Mouse (Mus musculus) erythroblast, embryonic 14.5 days (primary cell): ENCODE measurements around the gene Iqcd.

Experiments
- GATA1 ChIP-seq: IDR thresholded peaks from 2 replicates; pipeline ENCODE4 v1.6.1; 2012; ENCODE audit warnings: low read length, inconsistent platforms, mixed read lengths
- TAL1 ChIP-seq: IDR thresholded peaks from 3 replicates; pipeline ENCODE4 v1.6.1; 2012; ENCODE audit warnings: low read length, inconsistent platforms, mixed read lengths

DNA sequence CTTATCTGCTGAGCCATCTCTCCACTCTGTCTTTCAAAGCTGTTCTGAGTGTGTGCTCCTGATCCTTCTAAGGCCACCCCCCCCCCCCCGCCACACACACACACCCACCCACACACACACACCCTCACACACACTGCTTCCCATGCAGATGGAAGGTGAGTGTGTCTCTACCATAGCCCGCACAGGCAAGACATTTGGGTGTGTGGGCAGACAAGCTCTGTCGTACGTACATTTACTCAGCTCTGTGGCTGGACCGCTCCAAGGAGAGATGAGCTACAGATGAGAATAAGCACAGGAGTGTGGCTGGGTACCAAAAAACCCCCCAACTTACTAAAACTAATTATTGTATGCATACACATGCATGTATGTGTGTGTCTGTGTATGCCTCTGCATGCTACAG is 38.1 kb upstream of the Iqcd start:
- TF ChIP-seq GATA1: no peak
- TF ChIP-seq TAL1: no peak
